Mouse (Mus musculus): ENCODE data around the gene Prim1.

- TF ChIP-seq POLR2A (IDR thresholded peaks at IDR 0.05; ENCODE audit: borderline replicate concordance, extremely low read depth, low read depth, low read length) = no peak
- no peak for TF ChIP-seq CTCF (IDR thresholded peaks at IDR 0.05; ENCODE audit: insufficient read depth, low read length)
Observed at GRCm38 (mm10) chr10:128022196-128022595, 7.2 kb downstream of the Prim1 start.
